Mouse (Mus musculus) intestine, embryonic 15.5 days (tissue): ENCODE data around the gene 1700056E22Rik. TPM values are rescaled to one million over a fixed set of nuclear protein-coding genes. Genes with fewer than 3 reads are reported as not detected.
A peak's percentile ranks its signal among the peaks of the same experiment; 100 is the strongest.

Experiments
- ATAC-seq: fragments of 200-750 bp; cut with Nextera tagmentation; 2 replicates; pipeline ENCODE4 v1.8.0; 2017; ENCODE audit warnings: moderate TSS enrichment, moderate library complexity
- H3K27ac ChIP-seq: fragments of 300-500 bp; sonication (generic); 2 replicates; pipeline ENCODE4 v1.5.1; 2015; ENCODE audit warnings: mild to moderate bottlenecking, inconsistent platforms
- H3K27me3 ChIP-seq: fragments of 300-500 bp; sonication (generic); replicated peaks from 2 replicates; pipeline ENCODE4 v1.6.1; 2015; ENCODE audit warnings: inconsistent platforms
- H3K36me3 ChIP-seq: fragments of 300-500 bp; sonication (generic); 2 replicates; pipeline ENCODE4 v1.6.1; 2015; ENCODE audit warnings: inconsistent platforms
- H3K4me1 ChIP-seq: fragments of 300-500 bp; sonication (generic); replicated peaks from 2 replicates; pipeline ENCODE4 v1.6.1; 2015; ENCODE audit warnings: inconsistent platforms
- H3K4me2 ChIP-seq: fragments of 300-500 bp; sonication (generic); replicated peaks from 2 replicates; pipeline ENCODE4 v1.6.1; 2015; ENCODE audit warnings: mild to moderate bottlenecking, inconsistent platforms
- H3K4me3 ChIP-seq: fragments of 300-500 bp; sonication (generic); replicated peaks from 2 replicates; pipeline ENCODE4 v1.5.1; 2015; ENCODE audit warnings: inconsistent platforms
- H3K9ac ChIP-seq: fragments of 300-500 bp; sonication (generic); 2 replicates; pipeline ENCODE4 v1.6.1; 2015; ENCODE audit warnings: inconsistent platforms
- H3K9me3 ChIP-seq: fragments of 300-500 bp; sonication (generic); 2 replicates; pipeline ENCODE4 v1.6.1; 2016; ENCODE audit warnings: inconsistent platforms
- WGBS: fragments of 180-500 bp; shearing (Covaris S2); methylation state at CpG from one replicate; pipeline ENCODE4 v1.1.7; 2015; 5-methylcytosine and 5-hydroxymethylcytosine counted together
- polyA plus RNA-seq: library from polyadenylated mRNA; unstranded; fragments of >200 nt; fragmentation: Nextera tagmentation; extraction: Ambion mirVana; gene quantifications from 2 replicates; pipeline ENCODE4 v1.2.1, GENCODE M21; 2015

Gene 1700056E22Rik
- polyA plus RNA-seq, 1 experiment from 2014 or later, result 1.7 TPM

GRCm38 (mm10) chr1:184061901-184062300 is 27.8 kb upstream of the 1700056E22Rik start:
- Histone ChIP-seq H3K4me2 (no peak overlapping the region), H3K4me1 (peaks cover 25% of the 10 kb centered on the region), H3K9ac (no peak overlapping the region), H3K27ac (peak overlapping the region; percentile 82; the same call in 1 of the 2 replicates), H3K4me3 (no peak overlapping the region), H3K27me3 (no peaks in the 10 kb centered on the region), H3K9me3 (no peaks in the 10 kb centered on the region), H3K36me3 (no peaks in the 10 kb centered on the region)
- no peak for ATAC-seq
- WGBS, result 89% methylated on average over 1 of the region's 1 CpGs

- H3K4me1 ChIP-seq, result peaks cover 25% of the 10 kb centered on the region
- 36% methylated on average over 4 of the region's 4 CpGs for WGBS
- ATAC-seq, result peak; percentile 62
Observed at GRCm38 (mm10) chr1:184060828-184061734, 27.0 kb upstream of the 1700056E22Rik start.

DNA sequence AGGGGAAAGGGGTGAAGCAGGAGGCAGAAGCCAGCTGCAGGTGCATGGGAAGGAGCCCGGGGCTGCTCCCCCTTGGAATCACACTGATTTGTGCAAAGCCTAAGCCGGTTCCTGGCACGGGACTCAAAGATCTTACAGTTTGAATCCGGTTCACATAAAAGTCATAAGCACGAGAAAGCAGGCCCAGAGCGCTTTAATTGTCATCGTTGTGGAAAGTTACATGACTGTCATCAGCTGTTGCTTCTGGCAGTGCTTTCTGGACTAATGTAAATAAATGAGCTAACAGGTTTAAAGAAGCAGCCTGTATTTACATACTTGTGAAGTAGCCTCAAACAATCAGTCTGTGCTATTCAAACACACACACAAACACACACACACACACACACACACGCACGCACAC is 26.3 kb upstream of the 1700056E22Rik start:
- peak; percentile 86 for ATAC-seq
- Histone ChIP-seq H3K9ac (no peak overlapping the region), H3K4me3 (no peak overlapping the region), H3K4me1 (peaks cover 23% of the 10 kb centered on the region), H3K36me3 (no peaks in the 10 kb centered on the region), H3K9me3 (no peaks in the 10 kb centered on the region), H3K27ac (peak overlapping the region; percentile 82), H3K4me2 (no peak overlapping the region), H3K27me3 (no peaks in the 10 kb centered on the region)
- 37% methylated on average over 9 of the region's 9 CpGs for WGBS

More at GRCm38 (mm10) chr1:184060828-184061734, 27.0 kb upstream of the 1700056E22Rik start:
- Histone ChIP-seq H3K9ac (no peak overlapping the region), H3K36me3 (no peaks in the 10 kb centered on the region), H3K4me2 (no peak overlapping the region), H3K27me3 (no peaks in the 10 kb centered on the region), H3K4me3 (no peak overlapping the region), H3K9me3 (no peaks in the 10 kb centered on the region), H3K27ac (peak overlapping the region; percentile 82)

DNA sequence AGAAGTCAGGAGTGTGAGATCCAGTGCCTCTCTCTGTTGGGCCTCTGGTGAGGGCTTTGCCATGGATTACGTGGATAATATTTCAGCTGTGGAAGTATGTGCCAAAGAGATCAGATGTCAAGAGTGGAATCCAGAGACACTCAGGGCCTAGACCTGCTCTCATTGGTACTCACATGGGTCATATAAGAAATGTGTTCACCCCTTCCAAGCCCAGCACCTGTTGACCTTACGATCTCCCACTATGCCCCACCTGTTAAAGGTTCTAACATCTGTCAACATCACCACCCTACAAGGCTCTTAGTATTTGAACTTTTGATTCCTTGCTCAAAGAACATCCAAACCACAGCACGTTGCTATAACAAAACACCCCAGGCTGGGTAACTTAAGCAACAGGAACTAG is 25.7 kb upstream of the 1700056E22Rik start:
- ATAC-seq, result no peak; the same call in 1 of the 2 replicates
- Histone ChIP-seq H3K36me3 (no peaks in the 10 kb centered on the region), H3K27ac (peak overlapping the region; percentile 79), H3K9me3 (no peaks in the 10 kb centered on the region), H3K4me1 (peaks cover 23% of the 10 kb centered on the region), H3K9ac (no peak overlapping the region), H3K4me3 (no peak overlapping the region), H3K4me2 (no peak overlapping the region), H3K27me3 (no peaks in the 10 kb centered on the region)
- 87% methylated on average over 3 of the region's 3 CpGs for WGBS

DNA sequence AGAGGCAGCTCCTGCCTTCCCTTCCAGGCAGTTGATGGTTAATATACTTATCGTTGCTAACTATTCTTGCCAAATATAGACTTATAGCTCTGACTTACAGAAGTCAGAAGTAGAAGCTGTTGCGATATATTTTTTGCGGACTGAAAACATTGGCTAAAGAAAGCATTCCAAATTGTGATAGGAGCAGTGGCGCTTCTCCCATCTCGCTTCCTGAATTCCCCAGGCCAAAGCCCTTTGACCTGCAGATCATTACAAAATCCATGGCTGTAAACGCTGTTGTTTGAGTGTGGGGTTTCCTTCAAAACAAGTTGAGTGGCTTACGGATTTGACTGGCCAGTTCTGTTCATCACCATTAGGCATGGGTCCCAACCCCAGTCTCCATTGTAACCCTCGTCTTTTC is 24.1 kb upstream of the 1700056E22Rik start:
- Histone ChIP-seq H3K4me1 (peaks cover 23% of the 10 kb centered on the region), H3K27ac (no peak overlapping the region), H3K27me3 (no peaks in the 10 kb centered on the region), H3K4me2 (no peak overlapping the region), H3K9ac (no peak overlapping the region), H3K4me3 (no peak overlapping the region), H3K36me3 (no peaks in the 10 kb centered on the region), H3K9me3 (no peaks in the 10 kb centered on the region)
- no peak for ATAC-seq
- 55% methylated on average over 8 of the region's 8 CpGs for WGBS

- 94% methylated on average over 2 of the region's 2 CpGs for WGBS
- no peak overlapping the region for H3K9ac ChIP-seq
- no peaks in the 10 kb centered on the region for H3K27me3 ChIP-seq
- no peak for ATAC-seq
- H3K27ac ChIP-seq, result no peak overlapping the region
- peaks cover 13% of the 10 kb centered on the region; the same call in 1 of the 2 replicates for H3K4me1 ChIP-seq
- no peaks in the 10 kb centered on the region for H3K9me3 ChIP-seq
- H3K4me3 ChIP-seq, result no peak overlapping the region
- no peaks in the 10 kb centered on the region for H3K36me3 ChIP-seq
- no peak overlapping the region for H3K4me2 ChIP-seq
Observed at GRCm38 (mm10) chr1:184054176-184054575, 20.1 kb upstream of the 1700056E22Rik start.

- Histone ChIP-seq H3K4me1 (peaks cover 13% of the 10 kb centered on the region; the same call in 1 of the 2 replicates), H3K27ac (no peak overlapping the region), H3K9ac (no peak overlapping the region), H3K4me2 (no peak overlapping the region), H3K9me3 (no peaks in the 10 kb centered on the region), H3K27me3 (no peaks in the 10 kb centered on the region), H3K36me3 (no peaks in the 10 kb centered on the region), H3K4me3 (no peak overlapping the region)
- ATAC-seq, result no peak
- WGBS, result 78% methylated on average over 4 of the region's 4 CpGs
Observed at GRCm38 (mm10) chr1:184053711-184054110, 19.6 kb upstream of the 1700056E22Rik start.

DNA sequence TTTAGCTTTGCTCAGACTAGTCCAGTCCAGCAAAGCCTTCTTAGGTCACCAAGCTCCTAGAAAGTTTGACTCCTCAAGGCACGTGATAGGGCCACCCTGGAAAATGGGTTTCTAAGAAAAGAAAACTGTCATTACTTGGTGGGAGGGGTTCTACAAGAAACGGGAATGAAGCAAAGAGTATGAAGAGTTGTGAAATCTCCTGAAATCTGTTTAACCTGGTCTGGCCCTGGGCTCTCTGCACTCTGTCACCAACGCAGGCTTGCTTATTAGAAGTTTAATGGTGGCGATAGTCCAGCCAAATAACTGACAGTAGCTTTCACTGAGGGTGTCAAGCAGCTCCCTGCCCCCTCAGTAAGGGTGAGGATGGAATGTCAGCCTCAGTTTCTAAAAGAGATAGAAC is 19.0 kb upstream of the 1700056E22Rik start:
- no peaks in the 10 kb centered on the region for H3K27me3 ChIP-seq
- no peaks in the 10 kb centered on the region for H3K36me3 ChIP-seq
- no peak overlapping the region for H3K9ac ChIP-seq
- no peak overlapping the region for H3K4me3 ChIP-seq
- H3K4me1 ChIP-seq, result peaks cover 10% of the 10 kb centered on the region; the same call in 1 of the 2 replicates
- no peak overlapping the region for H3K4me2 ChIP-seq
- no peaks in the 10 kb centered on the region for H3K9me3 ChIP-seq
- no peak for ATAC-seq
- WGBS, result 71% methylated on average over 4 of the region's 4 CpGs
- no peak overlapping the region for H3K27ac ChIP-seq

GRCm38 (mm10) chr1:184052331-184052730 is 18.2 kb upstream of the 1700056E22Rik start:
- H3K4me3 ChIP-seq, result no peak overlapping the region
- H3K9ac ChIP-seq, result no peak overlapping the region
- peak; percentile 38; the same call in 1 of the 2 replicates for ATAC-seq
- no peaks in the 10 kb centered on the region for H3K9me3 ChIP-seq
- no peaks in the 10 kb centered on the region for H3K36me3 ChIP-seq
- H3K4me1 ChIP-seq, result peaks cover 5% of the 10 kb centered on the region; the same call in 1 of the 2 replicates
- no peak overlapping the region for H3K4me2 ChIP-seq
- no peaks in the 10 kb centered on the region for H3K27me3 ChIP-seq
- no peak overlapping the region for H3K27ac ChIP-seq
- 61% methylated on average over 4 of the region's 4 CpGs for WGBS

DNA sequence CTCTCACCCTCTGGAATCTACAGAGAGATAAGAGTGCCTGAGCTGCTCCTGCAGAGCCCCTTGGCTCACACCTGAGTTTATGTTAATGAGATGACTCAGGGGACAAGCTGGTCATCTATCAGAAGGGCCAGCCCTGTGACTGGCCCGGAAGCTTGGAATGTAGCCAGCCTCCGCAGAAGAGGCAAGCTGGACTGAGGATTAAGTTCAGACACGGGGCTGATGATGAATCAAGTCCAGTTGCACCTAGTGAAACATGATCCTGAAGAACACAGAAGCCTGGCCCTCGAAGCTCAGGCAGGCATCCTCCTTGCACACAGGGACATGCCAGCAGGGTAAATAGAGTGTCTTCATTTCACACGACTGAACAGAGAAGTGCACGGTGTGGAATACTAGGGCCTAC is 17.7 kb upstream of the 1700056E22Rik start:
- H3K27ac ChIP-seq, result no peak overlapping the region
- H3K9me3 ChIP-seq, result no peaks in the 10 kb centered on the region
- ATAC-seq, result peak; percentile 92
- 9% methylated on average over 6 of the region's 6 CpGs for WGBS
- H3K4me1 ChIP-seq, result peaks cover 5% of the 10 kb centered on the region; the same call in 1 of the 2 replicates
- H3K36me3 ChIP-seq, result no peaks in the 10 kb centered on the region
- no peak overlapping the region for H3K4me3 ChIP-seq
- H3K9ac ChIP-seq, result no peak overlapping the region
- no peak overlapping the region for H3K4me2 ChIP-seq
- no peaks in the 10 kb centered on the region for H3K27me3 ChIP-seq

- H3K36me3 ChIP-seq, result no peaks in the 10 kb centered on the region
- no peak overlapping the region for H3K9ac ChIP-seq
- 50% methylated on average over 1 of the region's 1 CpGs for WGBS
- H3K4me3 ChIP-seq, result no peak overlapping the region
- H3K27me3 ChIP-seq, result no peaks in the 10 kb centered on the region
- H3K4me2 ChIP-seq, result no peak overlapping the region
- no peak overlapping the region for H3K27ac ChIP-seq
- no peak for ATAC-seq
- H3K9me3 ChIP-seq, result no peaks in the 10 kb centered on the region
- H3K4me1 ChIP-seq, result peaks cover 5% of the 10 kb centered on the region; the same call in 1 of the 2 replicates
Observed at GRCm38 (mm10) chr1:184051286-184051685, 17.2 kb upstream of the 1700056E22Rik start.

GRCm38 (mm10) chr1:184048675-184049418 is 14.7 kb upstream of the 1700056E22Rik start:
- ATAC-seq, result no peak
- Histone ChIP-seq H3K9me3 (no peaks in the 10 kb centered on the region), H3K27ac (no peak overlapping the region), H3K27me3 (no peaks in the 10 kb centered on the region), H3K4me1 (peaks cover 5% of the 10 kb centered on the region; the same call in 1 of the 2 replicates), H3K36me3 (no peaks in the 10 kb centered on the region), H3K4me2 (0 out of 2 replicates have a peak overlapping the region, but pooled peaks have one; percentile 1), H3K9ac (no peak overlapping the region), H3K4me3 (no peak overlapping the region)
- 64% methylated on average over 10 of the region's 10 CpGs for WGBS
